In the genomic region with DNA sequence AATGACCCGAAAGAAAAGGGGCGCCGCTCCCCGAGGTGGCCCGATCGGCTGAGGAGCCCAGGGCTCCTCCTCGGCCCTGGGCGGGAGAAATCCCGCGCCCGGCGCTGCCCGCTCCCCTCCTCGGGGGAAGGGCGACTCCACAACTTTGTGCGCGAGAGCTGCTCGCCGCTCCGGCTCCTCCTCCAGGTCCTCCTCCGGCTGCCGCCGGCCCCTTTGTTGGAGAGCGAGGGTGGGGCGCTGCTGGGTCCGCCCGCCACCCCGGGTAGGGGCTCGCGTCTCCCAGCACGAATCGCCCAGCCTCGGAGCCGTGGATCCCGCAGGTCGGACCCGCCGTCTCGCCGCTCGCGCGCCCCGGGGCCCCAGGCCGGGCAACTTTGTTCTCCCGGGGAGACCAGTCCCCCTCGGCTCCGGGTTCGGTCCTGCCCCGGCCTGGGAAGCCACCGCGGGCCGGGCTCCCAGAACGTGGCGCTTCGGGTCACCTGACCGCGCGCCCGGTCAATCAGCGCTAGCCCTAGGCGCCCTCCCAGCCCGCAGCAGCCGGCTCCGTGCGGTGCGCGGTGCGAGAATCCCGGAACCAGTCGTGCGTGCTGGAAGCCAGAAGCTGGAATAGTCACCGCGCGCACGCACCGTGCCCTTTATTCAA, we compare ENCODE assay signal across 8 mouse cellular contexts. TPM values are rescaled to one million over a fixed set of nuclear protein-coding genes. Genes with fewer than 3 reads are reported as not detected.
A peak's percentile ranks its signal among the peaks of the same experiment; 100 is the strongest.
DNase-seq lines count a peak whose midpoint lies in the region; ATAC-seq and TF ChIP-seq lines count a peak whose summit lies in the region.

A gene (minus strand): TSS at position 337 of the 643 bp plus-strand sequence.

- H3K9ac ChIP-seq in heart, embryonic 11.5 days (ENCODE audit: low read depth, low read length): peak within 1 kb of the TSS; percentile 91
- H3K9ac ChIP-seq in kidney, embryonic 16.5 days (replicated peaks; ENCODE audit: low read length): peak within 1 kb of the TSS; percentile 96
- peak within 1 kb of the TSS; percentile 71 for H3K9ac ChIP-seq in liver, embryonic 16.5 days (ENCODE audit: low read depth, low read length)
- peak within 1 kb of the TSS; percentile 72 for H3K9ac ChIP-seq in neural tube, embryonic 12.5 days

- peak; percentile 77 for DNase-seq in CD4-positive helper T cell, adult 2 months (ENCODE audit: low read depth, low spot score)
- DNase-seq in testis, postnatal 14 days (ENCODE audit: low spot score): peak; percentile 81

- no peaks in the 10 kb centered on the region for H3K9me3 ChIP-seq in heart, embryonic 11.5 days (replicated peaks; ENCODE audit: control insufficient read depth, low read length)
- no peaks in the 10 kb centered on the region for H3K9me3 ChIP-seq in kidney, embryonic 16.5 days (ENCODE audit: low read length)
- H3K9me3 ChIP-seq in liver, embryonic 16.5 days (replicated peaks; ENCODE audit: control insufficient read depth, low read length): no peaks in the 10 kb centered on the region
- H3K9me3 ChIP-seq in neural tube, embryonic 12.5 days: no peaks in the 10 kb centered on the region

- peak within 1 kb of the TSS; percentile 89 for H3K4me2 ChIP-seq in heart, embryonic 11.5 days
- H3K4me2 ChIP-seq in kidney, embryonic 16.5 days (replicated peaks; ENCODE audit: low read depth, low read length): peak within 1 kb of the TSS; percentile 67
- peak within 1 kb of the TSS; percentile 80 for H3K4me2 ChIP-seq in liver, embryonic 16.5 days (ENCODE audit: low read depth, low read length)
- peak within 1 kb of the TSS; percentile 91 for H3K4me2 ChIP-seq in neural tube, embryonic 12.5 days (replicated peaks)

- peak within 1 kb of the TSS; percentile 97 for H3K27ac ChIP-seq in bone marrow, adult 2 months (ENCODE audit: control insufficient read depth, insufficient read depth, low read depth, low read length, poor library complexity)
- peak within 1 kb of the TSS; percentile 94 for H3K27ac ChIP-seq in embryonic fibroblast, embryonic 13.5 days (ENCODE audit: insufficient read depth, low read length)
- peak within 1 kb of the TSS; percentile 96 for H3K27ac ChIP-seq in heart, embryonic 11.5 days (ENCODE audit: low read depth, low read length)
- peak within 1 kb of the TSS; percentile 96 for H3K27ac ChIP-seq in kidney, embryonic 16.5 days (ENCODE audit: low read length)
- peak within 1 kb of the TSS; percentile 89 for H3K27ac ChIP-seq in liver, embryonic 16.5 days (ENCODE audit: low read length)
- 0 out of 2 replicates have a peak within 1 kb of the TSS, but pooled peaks have one; percentile 11 for H3K27ac ChIP-seq in neural tube, embryonic 12.5 days

- H3K27me3 ChIP-seq in heart, embryonic 11.5 days (ENCODE audit: control insufficient read depth, insufficient read depth, low read length): no peaks in the 10 kb centered on the region
- no peaks in the 10 kb centered on the region for H3K27me3 ChIP-seq in kidney, embryonic 16.5 days (ENCODE audit: insufficient read depth, low read length)
- H3K27me3 ChIP-seq in liver, embryonic 16.5 days (ENCODE audit: control insufficient read depth, insufficient read depth, low read depth, low read length): peaks cover 4% of the 10 kb centered on the region; the same call in 1 of the 2 replicates
- H3K27me3 ChIP-seq in neural tube, embryonic 12.5 days (replicated peaks): no peaks in the 10 kb centered on the region

- H3K36me3 ChIP-seq in heart, embryonic 11.5 days (ENCODE audit: control insufficient read depth, insufficient read depth, low read length): no peaks in the 10 kb centered on the region
- no peaks in the 10 kb centered on the region for H3K36me3 ChIP-seq in kidney, embryonic 16.5 days (ENCODE audit: insufficient read depth, low read length)
- no peaks in the 10 kb centered on the region for H3K36me3 ChIP-seq in liver, embryonic 16.5 days (ENCODE audit: control insufficient read depth, insufficient read depth)
- H3K36me3 ChIP-seq in neural tube, embryonic 12.5 days: no peaks in the 10 kb centered on the region

- TF ChIP-seq CTCF in bone marrow, adult 2 months (IDR thresholded peaks at IDR 0.05; ENCODE audit: control insufficient read depth, insufficient read depth, low read length): no peak
- no peak for TF ChIP-seq CTCF in embryonic fibroblast, embryonic 13.5 days (IDR thresholded peaks at IDR 0.05; ENCODE audit: borderline replicate concordance, insufficient read depth, low read length)

- peak within 1 kb of the TSS; percentile 74 for H3K4me3 ChIP-seq in bone marrow, adult 2 months (replicated peaks; ENCODE audit: control insufficient read depth, low read depth, low read length)
- H3K4me3 ChIP-seq in embryonic fibroblast, embryonic 13.5 days (ENCODE audit: insufficient read depth, low read length): peak within 1 kb of the TSS; percentile 89
- H3K4me3 ChIP-seq in heart, embryonic 11.5 days (ENCODE audit: low read depth, low read length): peak within 1 kb of the TSS; percentile 77
- H3K4me3 ChIP-seq in kidney, embryonic 16.5 days (ENCODE audit: low read length): peak within 1 kb of the TSS; percentile 80
- peak within 1 kb of the TSS; percentile 74 for H3K4me3 ChIP-seq in liver, embryonic 16.5 days (ENCODE audit: low read depth, low read length)
- H3K4me3 ChIP-seq in neural tube, embryonic 12.5 days: peak within 1 kb of the TSS; percentile 65

- TF ChIP-seq POLR2A in bone marrow, adult 2 months (IDR thresholded peaks at IDR 0.05; ENCODE audit: borderline replicate concordance, control insufficient read depth, low read depth, low read length): peak; percentile 22; the same call in 1 of the 2 replicates
- peak; percentile 69 for TF ChIP-seq POLR2A in embryonic fibroblast, embryonic 13.5 days (IDR thresholded peaks at IDR 0.05; ENCODE audit: low read depth, low read length)

- peaks cover 1% of the 10 kb centered on the region; the same call in 1 of the 2 replicates for H3K4me1 ChIP-seq in bone marrow, adult 2 months (ENCODE audit: control insufficient read depth, insufficient read depth, low read length)
- H3K4me1 ChIP-seq in embryonic fibroblast, embryonic 13.5 days (ENCODE audit: control insufficient read depth, insufficient read depth, low read length): 0 out of 2 replicates have a peak, but pooled peaks cover 3% of the 10 kb centered on the region
- peaks cover 10% of the 10 kb centered on the region for H3K4me1 ChIP-seq in heart, embryonic 11.5 days (ENCODE audit: control insufficient read depth, insufficient read depth, low read length)
- H3K4me1 ChIP-seq in kidney, embryonic 16.5 days (ENCODE audit: insufficient read depth, low read length): peaks cover 8% of the 10 kb centered on the region
- H3K4me1 ChIP-seq in liver, embryonic 16.5 days (ENCODE audit: control insufficient read depth, low read depth, low read length): peaks cover 10% of the 10 kb centered on the region
- peaks cover 13% of the 10 kb centered on the region for H3K4me1 ChIP-seq in neural tube, embryonic 12.5 days

- under 1% methylated on average over 77 of the region's 77 CpGs for WGBS in bone marrow, adult 2 months
- under 1% methylated on average over 77 of the region's 77 CpGs for WGBS in heart, embryonic 11.5 days (ENCODE audit: insufficient replicate concordance)
- WGBS in kidney, embryonic 16.5 days: under 1% methylated on average over 74 of the region's 77 CpGs
- under 1% methylated on average over 70 of the region's 77 CpGs for WGBS in liver, embryonic 16.5 days (ENCODE audit: insufficient replicate concordance)
- under 1% methylated on average over 77 of the region's 77 CpGs for WGBS in neural tube, embryonic 12.5 days

- ATAC-seq in heart, embryonic 11.5 days (replicated peaks; ENCODE audit: insufficient number of reproducible peaks, low FRiP score, low TSS enrichment): peak; percentile 87
- peak; percentile 90 for ATAC-seq in kidney, embryonic 16.5 days (ENCODE audit: low FRiP score, low TSS enrichment)
- ATAC-seq in liver, embryonic 16.5 days (ENCODE audit: low read depth): peak; percentile 81
- peak; percentile 79 for ATAC-seq in neural tube, embryonic 12.5 days (ENCODE audit: low FRiP score, low read depth)

RNA-seq across cellular contexts. Expression of the gene that starts here (rescaled TPM):
- 6.9 and 31.4 TPM in 2 replicates for polyA plus RNA-seq in bone marrow, adult 2 months (2011; ENCODE audit: insufficient read depth, insufficient read length, low replicate concordance, missing spikeins)
- polyA plus RNA-seq in embryonic fibroblast, embryonic 13.5 days (2011; ENCODE audit: insufficient read length, low read depth, missing spikeins): 104 and 132 TPM in 2 replicates
- polyA plus RNA-seq in heart, embryonic 11.5 days (2014; fragmentation: Nextera tagmentation; extraction: Ambion mirVana): 47.3 and 68.5 TPM in 2 replicates
- polyA plus RNA-seq in kidney, embryonic 16.5 days (2015; fragmentation: Nextera tagmentation; extraction: Ambion mirVana): 76.0 and 88.1 TPM in 2 replicates
- polyA plus RNA-seq in liver, embryonic 16.5 days (2015; fragmentation: Nextera tagmentation; extraction: Ambion mirVana): 8.6 and 10.2 TPM in 2 replicates
- polyA plus RNA-seq in neural tube, embryonic 12.5 days (2016; fragmentation: Nextera tagmentation; extraction: Ambion mirVana): 44.4 and 44.6 TPM in 2 replicates

Comparison
In these comparisons a context has a peak if more than half of its experiments do, and no peak if none do; other contexts are left out.
1. Peak in every context shown above with its lines: DNase-seq, ATAC-seq, H3K4me3 ChIP-seq and H3K27ac ChIP-seq.
2. H3K27ac ChIP-seq: peak in every context shown above with its lines; median percentile 97 in bone marrow, adult 2 months; 96 in heart, embryonic 11.5 days; 96 in kidney, embryonic 16.5 days; 94 in embryonic fibroblast, embryonic 13.5 days; 89 in liver, embryonic 16.5 days; 11 in neural tube, embryonic 12.5 days.